Mouse (Mus musculus) fat pad, adult 2 months (tissue): Measurements from ENCODE around the gene Prom1.

Experiments
- DNase-seq: peaks from one replicate; pipeline ENCODE4 v3.0.0-alpha.2; 2011; ENCODE audit warnings: low read depth, low spot score; ENCODE audit errors: extremely low read depth

Prom1 gene

DNA sequence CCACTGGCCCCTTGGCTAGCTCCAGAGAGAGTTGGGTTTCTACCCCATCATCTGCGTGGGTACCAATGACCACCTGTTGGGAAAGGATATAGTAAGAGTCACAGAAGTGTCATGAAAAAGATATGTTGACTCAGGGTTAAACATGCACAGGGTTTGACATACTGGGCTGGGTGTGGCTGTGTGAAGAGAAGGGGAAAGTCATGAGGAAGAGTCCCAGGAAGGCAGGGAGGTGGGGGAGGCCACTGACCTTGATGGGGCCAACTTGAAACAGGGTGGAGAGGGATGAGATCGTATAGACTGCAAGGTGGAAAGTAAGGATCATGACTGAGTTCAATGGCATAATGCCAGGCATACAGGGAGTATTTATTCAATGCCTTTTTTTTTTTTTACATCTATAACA is 121.4 kb downstream of the Prom1 start:
- no peak for DNase-seq

DNA sequence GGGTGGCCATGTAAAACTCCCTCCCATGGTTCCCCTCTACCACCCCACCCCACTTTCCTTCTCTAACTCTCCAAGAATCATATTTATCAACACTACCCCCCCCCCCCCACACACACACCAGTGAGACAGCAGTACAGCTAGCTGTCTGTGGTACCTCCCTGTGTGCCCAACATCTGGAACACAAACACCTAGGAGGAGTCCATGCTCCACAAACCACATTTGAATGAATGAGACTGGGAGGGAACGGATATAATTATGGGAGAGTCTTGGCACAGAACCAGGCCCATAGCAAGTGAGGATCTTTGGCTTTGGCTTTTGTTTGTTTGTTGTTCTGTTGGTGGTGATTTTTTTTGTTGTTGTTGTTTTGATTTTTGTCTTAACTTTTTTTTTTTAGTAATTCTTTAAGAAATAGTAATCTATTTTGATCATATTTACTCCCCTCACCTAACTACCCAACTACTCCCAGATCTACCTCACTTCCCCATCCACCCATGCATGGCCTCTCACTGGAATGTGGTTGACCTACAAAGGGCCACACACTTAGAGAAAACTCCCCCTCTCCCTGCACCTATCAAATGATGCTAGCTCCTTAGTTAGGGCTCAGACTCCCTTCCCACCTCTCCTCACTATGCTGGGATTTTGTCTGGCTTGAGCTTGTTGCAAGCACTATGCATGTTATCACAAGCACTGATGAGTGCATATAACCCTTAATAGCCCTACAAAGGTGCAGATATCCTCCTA is 124.8 kb downstream of the Prom1 start:
- no peak for DNase-seq

DNA sequence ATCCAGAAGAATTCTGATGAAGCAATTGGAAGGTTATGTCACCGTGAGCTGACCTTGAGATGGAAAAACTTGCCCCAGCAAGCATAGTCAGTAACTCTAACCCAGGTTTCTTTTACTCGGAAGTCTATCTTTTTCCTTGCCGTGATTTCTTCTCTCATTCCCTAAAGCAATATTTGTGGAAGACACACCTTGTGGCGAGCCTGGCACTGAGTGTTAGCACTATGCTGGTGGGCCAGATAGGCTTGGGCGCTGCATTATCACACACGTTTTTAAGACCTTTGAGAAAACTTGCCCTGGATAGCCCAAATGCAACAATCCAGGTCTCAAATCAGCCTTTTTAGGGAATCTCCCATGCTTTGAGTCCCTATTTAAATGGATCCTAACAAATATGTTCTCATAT is 127.7 kb downstream of the Prom1 start:
- no peak for DNase-seq

DNA sequence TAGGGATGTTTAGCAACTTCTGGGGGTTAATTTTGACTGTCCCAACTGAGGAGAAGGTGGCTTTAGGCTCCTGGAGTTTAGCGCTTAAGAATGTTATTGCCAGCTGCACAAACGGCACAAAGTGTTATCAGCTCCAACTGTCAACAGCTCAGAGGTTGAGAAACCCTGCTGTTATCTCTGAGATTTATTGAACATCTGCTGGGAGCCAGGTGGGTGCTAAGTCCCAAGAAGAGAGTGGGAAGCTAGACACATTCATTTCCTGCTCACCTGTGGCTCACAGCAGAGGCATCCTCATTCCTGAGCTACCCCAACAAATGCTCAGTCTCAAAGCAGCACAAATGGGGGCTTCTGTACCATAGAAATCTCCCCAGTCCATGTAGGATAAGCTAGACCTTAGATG is 130.7 kb downstream of the Prom1 start:
- no peak for DNase-seq

DNA sequence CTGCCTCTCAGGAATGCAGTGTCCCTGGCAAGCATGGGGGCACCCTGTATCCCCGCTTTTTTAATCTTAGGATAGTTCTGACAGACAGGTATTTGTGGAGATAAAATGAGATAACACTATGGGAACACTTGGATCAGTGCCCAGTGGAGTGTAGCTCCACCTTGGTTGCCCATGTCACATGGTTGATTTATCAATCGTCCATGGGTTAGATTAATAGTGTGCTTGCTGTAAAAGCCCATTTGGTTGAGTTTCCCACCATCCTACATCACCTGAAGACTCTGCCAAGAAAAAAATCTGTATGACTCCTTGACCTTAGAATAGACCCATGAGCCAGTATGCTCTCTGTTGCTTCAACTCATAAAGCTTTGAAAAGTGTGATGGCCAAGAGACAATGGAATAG is 131.3 kb downstream of the Prom1 start:
- DNase-seq = no peak

DNA sequence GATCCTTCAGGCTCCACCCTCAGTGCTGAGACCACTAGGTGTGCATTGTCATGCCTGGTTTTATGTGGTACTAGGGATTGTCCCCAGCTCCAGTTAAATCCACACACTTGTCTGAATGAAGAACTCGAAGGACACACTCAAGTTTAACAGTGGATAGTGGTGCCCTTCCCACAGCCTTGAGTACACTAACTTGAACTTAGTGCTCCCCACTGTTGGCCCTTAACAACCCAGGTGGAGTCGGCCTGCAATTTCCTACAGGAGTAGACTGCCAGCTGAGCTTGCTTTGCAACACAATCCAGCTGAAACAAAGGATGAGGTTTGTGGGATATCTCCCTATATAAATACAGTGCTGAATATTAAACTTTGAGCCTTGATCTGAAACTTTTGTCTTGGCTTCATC is 133.2 kb downstream of the Prom1 start:
- no peak for DNase-seq

DNA sequence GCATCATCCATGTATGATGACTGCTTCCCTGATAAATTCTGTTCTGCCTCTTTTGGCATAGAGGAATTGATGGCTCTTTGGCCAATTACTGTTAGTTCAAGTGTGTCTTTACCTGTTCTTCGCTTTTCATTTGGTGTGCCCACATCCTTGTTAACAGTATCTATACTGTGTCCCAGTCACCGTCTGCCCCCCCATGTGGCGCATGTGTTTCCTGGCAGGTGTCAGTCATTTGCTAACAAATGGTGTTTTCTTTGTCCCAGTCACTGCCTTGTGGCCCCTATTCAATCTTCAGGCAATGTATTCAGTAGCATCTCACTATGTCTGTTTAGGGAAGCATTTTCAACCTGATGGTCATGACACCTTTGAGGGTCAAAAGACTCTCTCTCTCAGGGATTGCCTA is 140.8 kb downstream of the Prom1 start:
- no peak for DNase-seq

DNA sequence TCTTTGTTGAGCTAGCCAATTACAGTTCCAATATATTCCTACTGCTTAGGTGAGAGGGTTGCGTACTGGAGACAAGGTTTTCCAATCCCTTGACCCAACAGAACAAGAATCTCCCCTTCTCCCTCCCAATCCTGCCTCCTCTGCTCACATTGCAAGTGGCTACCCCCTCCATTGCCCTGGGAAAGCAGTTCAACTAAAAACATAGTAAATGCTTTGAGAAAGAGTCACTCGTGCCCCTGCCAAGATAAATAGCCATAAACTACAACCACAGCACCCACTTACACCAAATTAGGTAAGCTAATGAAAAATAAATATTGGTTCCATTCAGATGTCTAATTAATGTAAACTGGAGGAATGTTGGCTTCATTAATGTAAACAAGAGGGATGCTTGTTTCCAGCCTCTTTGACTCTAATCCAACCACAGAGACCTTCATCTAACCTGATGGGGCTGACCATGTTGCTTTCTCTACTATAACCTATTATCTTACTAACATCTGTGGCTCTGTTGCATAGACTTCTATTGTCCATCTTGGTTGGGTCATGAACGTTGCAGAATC is 141.9 kb downstream of the Prom1 start:
- DNase-seq = no peak

DNA sequence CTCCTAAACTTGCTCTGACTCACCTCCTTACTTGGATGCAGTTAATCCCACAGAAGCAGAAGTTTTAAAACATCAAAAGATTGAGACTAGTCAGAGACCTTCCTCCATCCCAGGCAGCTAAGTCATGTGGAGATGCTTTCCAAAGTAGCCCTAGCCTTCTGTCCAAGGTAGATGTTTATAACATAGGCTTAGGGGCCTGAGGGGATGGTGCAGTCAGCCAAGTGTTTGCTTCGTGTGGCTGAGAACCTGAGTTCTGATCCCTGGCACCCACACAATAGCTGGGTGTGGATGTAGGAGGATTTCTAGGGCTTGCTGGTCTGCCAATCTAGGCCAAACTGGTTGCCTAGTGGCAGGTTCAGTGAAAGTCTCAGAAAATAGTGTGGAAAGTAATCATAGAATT is 148.6 kb downstream of the Prom1 start:
- DNase-seq = peak; percentile 89

DNA sequence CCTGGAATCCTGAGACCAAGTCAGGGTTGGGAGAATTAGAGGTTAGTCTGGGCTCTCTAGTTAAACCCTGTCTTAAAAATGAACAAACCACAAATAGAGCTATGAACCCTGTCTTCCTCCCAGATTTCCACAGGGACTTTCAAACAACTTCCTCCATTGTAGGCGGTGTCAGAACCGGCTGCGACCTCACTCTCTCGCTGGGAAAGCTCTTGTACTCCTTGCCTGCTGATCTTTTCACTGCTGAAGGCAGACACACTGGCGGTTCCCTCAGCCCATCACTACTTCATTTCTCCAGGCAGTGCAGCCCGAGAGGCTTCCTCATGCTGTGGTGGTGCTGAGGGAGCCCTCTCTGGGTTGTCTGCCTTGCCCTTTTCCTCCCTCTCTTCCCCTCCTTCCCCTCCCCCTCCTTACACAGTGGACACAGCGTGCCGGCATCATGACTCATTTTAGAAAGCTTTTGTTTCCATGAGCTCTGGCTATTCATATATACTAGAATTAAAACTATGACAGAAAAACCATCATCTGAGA is 153.0 kb downstream of the Prom1 start:
- DNase-seq = peak; percentile 78

DNA sequence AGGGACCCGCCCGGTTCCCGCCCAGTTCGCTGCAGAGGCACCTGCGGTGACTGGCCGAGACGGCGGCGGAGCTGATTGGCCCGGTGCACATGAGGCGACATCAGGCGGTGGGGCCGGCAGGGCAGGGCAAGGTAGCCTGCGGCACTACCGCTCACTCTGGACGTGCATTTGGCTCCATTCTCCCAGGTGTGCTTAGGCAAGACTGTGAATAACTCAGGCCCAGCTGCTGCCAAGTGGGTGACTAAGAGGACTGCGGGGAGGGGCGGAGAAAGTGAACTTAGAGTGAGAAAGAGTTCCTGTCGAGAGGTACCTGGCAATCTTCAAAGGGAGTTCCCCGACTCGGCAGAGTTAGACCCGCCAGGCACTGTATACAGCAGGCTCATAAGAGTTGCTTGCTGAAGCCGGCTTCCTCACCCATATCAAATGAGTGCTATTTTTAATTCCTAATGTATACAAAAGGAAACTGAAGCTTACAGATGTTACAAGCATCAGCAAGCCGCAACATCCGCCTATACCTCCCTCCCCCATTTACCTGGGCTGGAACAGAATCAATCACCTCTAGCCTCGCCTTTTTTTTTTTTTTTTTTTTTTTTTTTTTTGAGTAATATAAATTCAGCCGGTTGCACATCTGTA is 153.6 kb downstream of the Prom1 start:
- peak; percentile 98 for DNase-seq

DNA sequence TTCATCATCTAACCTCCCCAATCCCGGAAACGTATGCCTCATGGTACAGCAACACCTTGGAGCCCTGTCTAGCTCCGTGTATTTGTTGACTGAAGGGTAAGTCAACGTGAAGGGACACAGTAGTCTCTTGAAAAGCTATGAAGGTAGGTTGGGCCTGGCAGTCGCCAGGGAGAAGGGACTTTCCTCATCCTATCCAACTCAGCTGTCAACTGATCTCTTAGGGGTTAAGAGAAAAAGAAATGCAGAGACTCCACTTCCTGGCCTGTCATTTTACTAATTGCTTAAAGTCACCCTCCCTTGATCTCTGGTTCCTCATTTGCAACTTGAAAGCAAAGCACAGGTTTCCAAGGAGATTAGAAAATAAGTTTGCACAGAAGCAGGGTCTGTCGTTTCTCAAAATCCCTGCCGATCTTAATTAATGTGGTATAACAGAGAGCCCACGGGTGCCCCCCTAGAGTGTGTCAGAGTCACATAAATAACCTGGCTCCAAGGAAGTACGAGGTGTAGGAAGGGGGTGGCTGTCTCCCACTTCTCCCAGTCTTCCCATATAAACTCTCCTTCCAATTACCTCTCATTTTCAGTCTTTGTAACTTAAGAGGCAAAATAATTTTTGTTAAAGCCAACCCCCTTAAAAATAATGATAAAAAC is 154.4 kb downstream of the Prom1 start:
- DNase-seq = no peak
